Mouse (Mus musculus) myocyte (in vitro differentiated cells): Measurements from ENCODE around the gene Lrwd1.
A peak's percentile ranks its signal among the peaks of the same experiment; 100 is the strongest.

Source experiments
- CEBPB ChIP-seq: IDR thresholded peaks from 2 replicates; pipeline ENCODE4 v1.6.1; 2011; ENCODE audit warnings: mild to moderate bottlenecking, moderate library complexity; ENCODE audit not compliant: poor library complexity, insufficient read depth, severe bottlenecking
- MAX ChIP-seq: IDR thresholded peaks from one replicate; pipeline ENCODE4 v1.6.1; 2011; ENCODE audit warnings: low read depth, mild to moderate bottlenecking, control low read depth
- POLR2A ChIP-seq: IDR thresholded peaks from one replicate; pipeline ENCODE4 v1.6.1; 2011; ENCODE audit warnings: low read depth, mild to moderate bottlenecking, control low read depth, moderate library complexity; ENCODE audit not compliant: insufficient read length
- POLR2AphosphoS2 ChIP-seq: IDR thresholded peaks from one replicate; pipeline ENCODE4 v1.6.1; 2011; ENCODE audit warnings: low read depth, control low read depth; ENCODE audit not compliant: insufficient read length
- REST ChIP-seq: IDR thresholded peaks from one replicate; pipeline ENCODE4 v1.6.1; 2011; ENCODE audit warnings: mild to moderate bottlenecking, control low read depth, moderate library complexity; ENCODE audit not compliant: insufficient read depth, insufficient read length

GRCm38 (mm10) chr5:136083669-136084107, 52.2 kb downstream of the Lrwd1 start, which contains the start of gene Rasa4:
- TF ChIP-seq POLR2A (peak; percentile 72), POLR2AphosphoS2 (peak; percentile 75), MAX (no peak), REST (no peak), CEBPB (no peak)
